Mouse (Mus musculus) Muller cell, postnatal 12 days (primary cell): ENCODE data around the gene Olfr71.

ENCODE experiments used
- DNase-seq: peaks from one replicate; pipeline ENCODE4 v3.0.0-alpha.2; 2015; ENCODE audit errors: inconsistent ontology term

The Olfr71 gene

DNA sequence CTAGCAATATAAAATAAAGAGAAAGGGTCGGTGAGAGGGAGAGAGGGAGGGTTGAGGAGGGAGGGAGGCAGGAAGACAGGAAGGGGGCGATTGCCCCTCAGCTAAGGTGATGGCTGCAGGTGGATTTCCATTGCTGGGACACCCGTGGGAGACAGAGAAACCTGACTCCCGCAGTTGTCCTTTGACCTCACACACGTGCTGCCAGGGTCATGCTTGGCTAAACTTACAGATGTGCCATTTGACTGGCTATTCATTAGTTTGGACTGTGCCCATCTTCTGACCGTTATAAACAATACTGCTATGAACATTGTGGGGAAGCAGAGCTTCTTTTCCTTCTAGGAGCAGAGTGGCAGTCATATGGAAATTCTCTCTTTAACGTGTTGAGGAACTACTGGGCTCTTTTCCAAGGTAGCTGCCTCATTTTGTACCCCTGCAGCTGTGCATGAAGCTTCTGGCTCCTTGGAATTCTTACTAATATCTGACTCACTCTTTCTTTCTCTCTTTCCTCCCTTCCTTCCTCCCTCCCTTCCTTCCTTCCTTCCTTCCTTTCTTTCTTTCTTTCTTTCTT lies 3.7 kb upstream of the Olfr71 start:
- no peak for DNase-seq

DNA sequence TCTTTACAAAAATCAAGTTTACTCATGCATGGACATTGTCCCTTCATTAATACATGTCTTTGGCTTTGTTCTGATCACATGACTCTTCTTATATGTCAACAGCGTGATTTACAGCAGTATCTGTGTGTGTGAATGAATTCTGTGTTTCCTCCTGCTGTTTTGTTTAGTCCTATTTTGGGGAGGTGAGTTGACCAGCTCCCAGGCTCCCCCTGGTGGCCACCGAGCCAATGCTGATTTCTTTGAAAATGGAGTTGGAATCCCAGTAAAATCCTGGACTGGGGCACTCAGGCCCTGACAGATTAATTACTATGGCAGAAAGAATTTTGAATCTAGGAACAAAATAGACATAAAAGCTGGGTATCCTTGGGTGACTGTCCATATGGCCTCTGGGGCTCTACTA lies 1.8 kb upstream of the Olfr71 start:
- peak; percentile 80 for DNase-seq

DNA sequence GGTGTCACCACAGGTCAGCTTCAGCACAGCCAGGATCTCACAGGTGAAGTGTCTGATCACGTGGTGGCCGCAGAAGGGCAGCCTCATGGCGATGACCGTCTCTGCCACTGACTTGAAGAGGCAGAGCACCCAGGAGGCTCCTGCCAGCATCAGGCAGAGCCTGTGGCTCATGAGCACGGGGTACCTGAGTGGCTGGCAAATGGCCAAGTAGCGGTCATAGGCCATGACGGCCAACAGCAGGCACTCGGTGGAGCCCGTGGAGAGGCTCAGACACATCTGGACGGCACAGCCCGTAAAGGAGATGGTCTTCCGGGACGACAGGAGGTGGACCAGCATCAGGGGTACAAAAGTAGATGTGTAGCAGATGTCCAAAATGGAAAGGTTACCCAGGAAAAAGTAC lies 4.1 kb downstream of the Olfr71 start:
- no peak for DNase-seq

DNA sequence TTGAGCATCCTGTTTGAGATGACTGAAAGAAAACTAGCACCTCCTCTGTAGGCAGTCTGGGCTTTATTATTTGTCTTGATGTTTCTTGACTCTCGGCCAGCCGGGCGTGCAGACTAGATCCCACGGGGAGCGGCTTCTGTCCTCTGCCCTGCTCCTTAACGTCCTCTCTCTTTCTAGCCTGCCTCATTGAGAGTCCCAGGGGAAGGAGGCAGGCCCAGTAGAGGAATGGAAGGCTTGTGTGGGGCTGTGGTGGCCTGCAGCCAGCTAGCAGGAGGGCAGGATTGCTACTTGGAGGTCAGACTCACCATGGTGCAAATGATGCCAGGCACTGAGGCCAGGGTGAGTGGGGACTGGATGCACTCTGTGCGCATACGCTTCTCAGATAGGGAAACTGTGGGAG lies 6.2 kb downstream of the Olfr71 start:
- no peak for DNase-seq

DNA sequence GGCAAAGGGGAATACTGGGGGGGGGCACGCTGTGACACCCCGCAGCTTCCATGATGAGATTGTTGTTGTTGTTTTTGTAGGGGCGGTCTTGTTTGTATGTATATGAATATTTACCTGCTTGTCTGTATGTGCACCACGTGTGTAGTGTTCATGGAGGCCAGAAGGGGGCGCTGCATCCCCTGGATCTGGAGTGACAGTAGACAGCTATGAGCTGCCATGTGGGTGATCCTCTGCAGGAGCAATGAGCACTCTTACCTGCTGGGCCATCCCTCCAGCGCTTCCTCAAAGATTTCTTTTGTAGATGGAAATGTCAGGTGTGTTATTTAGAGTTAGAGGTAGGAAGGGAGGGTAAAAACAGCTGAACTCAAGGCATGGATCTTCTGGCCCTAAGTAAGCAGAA lies 6.6 kb downstream of the Olfr71 start:
- DNase-seq, result no peak

DNA sequence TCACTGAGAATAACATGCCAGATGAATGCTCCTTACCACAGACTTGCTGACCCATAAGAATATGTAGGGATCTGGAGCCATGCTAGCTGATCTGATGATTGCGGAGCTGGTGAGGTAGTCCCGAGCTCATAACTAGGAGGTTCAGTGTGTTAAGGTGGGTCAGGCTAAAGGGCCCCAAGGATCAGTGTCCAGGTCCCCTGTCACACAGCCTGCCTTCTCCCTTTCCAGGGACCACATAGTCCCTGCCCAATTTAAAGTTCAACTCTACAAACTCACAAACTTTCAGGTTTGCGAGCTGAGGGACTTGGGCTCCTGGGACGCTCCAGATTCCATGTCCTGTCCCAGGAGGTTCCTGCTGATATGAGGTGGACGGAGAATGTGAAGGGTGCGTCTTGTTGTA lies 9.3 kb downstream of the Olfr71 start, which contains the start of gene Olfr70:
Gene Olfr70, minus strand, starts transcription at position 101 of the 400 bp plus-strand sequence.
- no peak for DNase-seq

DNA sequence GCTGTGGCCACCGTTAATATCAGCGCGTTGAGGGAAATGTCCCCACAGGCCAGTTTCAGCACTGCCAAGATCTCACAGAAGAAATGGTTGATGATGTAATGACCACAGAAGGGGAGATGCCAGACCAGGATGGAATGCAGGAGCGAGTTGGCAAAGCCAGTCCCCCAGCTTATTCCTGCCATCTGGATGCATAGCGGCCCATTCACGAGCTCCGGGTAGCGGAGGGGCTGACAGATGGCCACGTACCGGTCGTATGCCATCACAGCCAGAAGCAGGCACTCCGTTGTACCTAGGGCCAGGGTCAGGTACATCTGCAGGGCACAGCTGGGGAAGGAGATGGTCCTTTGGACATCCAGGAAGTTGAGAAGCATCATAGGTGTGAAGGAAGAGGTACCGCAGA lies 13.5 kb downstream of the Olfr71 start:
- peak; percentile 51 for DNase-seq

DNA sequence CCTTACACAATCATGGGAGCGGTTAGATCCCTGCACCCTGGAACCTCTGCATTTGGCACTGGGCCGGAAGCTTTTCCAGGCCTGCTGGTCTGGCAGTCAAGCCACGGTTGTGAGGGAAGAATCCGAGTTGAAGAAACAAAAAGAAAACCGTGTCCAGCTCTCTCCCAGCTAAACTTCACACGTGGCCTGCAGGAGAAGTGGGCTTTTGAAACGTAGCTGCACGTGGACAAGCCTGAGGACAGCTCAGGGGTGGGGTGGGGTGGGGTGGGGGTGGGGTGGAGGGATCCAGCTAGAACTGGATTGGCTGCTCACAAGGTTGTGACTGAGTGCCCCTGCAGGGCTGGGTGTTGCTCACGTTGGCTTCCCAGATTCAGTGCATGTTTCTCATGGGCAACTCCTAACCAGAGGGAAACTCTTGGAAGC lies 14.8 kb downstream of the Olfr71 start:
- DNase-seq, result peak; percentile 11

DNA sequence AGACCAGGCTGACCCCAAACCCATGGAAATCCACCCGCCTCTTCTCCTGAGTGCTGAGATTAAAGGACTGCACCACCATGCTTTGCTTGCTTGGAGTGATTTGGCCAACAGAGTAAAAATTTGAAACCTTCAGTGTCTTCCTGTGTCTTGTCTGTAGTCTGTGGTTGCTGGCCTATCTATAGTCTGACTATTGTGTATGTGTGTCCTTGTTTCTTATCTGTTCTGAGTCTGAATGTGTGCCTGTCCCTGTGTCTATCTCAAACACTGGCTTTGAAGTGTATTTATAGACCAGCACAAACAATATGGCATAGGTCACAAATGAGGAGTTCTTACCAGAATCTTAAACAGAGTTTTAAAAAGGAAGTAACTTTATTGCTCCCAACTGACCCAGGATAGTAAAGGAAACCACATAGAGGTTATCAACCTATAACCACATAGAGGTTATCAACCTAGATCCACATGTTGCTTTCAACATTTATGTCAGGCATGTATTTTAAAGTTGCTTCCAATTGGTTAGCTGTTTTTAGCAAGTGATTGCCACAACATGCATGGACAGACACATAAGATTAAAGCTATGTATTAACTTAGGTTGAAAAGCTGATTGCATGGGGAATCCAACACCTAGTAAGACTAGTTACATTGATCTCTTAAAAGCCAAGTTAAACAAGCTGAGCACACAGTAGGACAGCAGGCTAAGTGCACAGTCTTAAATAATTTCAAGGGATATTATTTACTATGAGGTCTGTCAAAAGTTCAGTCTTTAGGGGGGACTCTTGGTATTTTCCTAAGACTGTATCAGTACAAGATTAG lies 15.4 kb downstream of the Olfr71 start:
- DNase-seq, result no peak

DNA sequence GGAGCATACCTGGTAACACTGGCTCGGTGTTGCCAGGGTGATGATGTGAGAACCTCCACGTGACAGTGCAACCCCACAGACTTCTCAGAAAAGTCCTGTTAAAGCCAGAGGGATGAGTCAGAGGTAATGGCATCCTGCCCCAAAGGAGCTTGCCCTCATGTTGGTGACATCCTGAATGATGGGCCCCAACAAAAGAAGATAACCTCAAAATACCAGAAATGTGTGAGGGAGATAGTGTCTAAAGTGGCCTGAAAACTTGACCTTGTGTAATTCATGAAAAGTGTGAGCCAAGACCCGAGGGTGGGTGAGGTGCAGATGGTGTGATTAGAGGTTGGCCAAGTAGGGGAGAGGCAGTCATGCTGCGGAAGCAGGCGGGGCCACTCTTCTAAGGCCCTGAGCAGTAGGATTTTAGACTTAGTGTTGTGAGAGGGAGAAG lies 16.2 kb downstream of the Olfr71 start:
- peak; percentile 58 for DNase-seq

DNA sequence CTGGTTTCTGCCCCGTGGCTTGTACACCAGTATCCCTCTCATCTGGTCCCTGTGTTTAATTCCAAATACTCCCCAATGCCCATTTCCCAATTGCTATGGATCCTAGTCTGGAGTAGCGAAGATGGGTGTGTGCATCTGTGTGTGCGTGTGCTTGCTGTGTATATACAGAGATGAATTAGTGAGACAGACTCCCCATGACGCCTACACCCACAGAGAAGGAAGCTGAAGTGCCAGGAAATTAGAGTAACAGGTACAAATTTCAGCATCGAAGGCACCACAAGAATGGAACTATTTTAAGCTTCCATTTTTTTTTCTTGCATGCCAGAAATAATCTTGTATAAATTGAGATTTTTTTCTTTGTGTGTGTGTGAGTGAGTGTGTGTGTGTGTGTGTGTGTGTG lies 19.0 kb downstream of the Olfr71 start:
- no peak for DNase-seq

DNA sequence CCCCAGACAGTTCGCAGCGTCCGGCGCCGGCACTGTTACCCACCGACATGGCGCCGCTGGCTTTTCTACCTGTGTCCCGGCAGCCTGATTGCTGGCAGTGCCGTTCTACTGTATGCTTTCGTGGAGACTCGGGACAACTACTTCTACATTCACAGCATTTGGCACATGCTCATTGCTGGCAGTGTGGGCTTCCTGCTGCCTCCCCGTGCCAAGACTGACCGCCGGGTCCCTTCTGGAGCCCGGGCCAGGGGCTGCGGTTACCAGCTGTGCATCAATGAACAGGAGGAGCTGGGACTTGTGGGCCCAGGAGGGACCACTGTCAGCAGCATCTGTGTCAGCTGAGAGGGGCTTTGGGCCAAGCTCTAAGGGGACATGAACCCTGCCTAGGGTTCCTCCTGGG lies 20.0 kb downstream of the Olfr71 start:
- DNase-seq, result no peak

DNA sequence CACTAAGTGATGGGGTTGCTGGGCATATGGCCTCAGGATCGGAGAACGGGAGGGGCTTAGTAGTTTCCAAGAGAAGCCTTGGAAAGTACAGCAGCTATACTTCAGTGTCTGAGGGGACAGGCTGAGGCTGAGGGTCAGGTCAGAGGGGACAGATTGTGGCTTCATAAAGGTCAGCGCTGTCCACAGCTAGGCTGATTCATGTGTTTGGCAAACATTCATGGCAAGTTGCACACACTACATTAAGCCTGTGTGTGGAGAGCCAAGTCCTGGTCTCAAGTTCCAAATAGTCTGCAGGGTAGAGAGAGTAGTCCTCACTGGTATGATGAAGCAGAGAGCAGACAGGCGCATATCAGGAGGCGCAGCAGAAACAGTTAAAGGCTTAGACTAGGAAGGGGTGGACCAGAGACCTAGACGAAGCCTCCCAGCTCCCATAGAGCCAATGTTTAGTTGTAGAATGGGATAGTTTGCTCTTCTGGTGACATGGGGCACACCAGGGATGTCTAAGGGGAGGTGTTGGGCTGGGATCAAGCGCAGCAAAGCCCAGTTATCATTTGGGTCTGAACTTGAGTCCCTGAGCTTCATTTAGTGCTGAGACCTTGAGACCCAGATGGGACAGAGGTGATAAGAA lies 30.5 kb downstream of the Olfr71 start:
- no peak for DNase-seq

DNA sequence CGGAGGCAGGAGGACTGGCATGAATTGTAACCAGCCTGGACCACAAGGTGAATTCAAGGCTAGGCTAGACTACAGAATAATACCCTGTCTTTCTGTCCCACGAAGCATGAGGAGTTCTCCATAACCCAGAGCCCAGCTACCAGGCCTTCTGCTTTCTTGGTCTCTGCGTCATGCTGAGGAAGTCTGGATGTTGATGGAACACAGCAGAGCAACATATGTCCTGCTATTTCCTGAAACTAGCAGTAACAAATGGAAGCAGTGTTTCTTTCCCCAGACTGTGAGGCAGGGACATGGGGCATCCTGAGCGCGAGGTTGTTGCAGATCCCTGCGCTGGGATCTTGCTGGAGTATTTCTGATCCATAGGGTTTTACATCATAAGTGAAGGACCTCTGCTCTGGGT lies 31.5 kb downstream of the Olfr71 start:
- DNase-seq, result no peak

DNA sequence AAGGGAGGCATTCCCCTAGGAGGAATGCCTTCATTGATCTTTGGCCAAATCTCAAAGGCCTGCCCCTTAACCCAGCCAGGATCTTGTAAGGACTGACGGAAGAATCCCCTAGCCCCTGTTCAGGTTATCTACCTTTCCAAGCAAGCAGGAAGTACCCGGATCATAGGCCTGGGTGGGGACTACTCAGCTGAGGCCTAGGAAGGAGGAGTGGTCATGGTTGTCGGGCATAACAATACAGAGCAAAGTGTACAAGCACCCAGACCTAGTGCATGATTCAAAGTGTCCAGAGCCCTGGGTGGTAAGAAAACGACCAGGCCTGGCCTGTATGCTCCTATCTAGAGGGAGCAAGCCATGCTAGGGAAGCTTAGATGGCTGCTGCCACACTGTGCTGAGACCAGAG lies 34.4 kb downstream of the Olfr71 start:
- DNase-seq, result no peak

DNA sequence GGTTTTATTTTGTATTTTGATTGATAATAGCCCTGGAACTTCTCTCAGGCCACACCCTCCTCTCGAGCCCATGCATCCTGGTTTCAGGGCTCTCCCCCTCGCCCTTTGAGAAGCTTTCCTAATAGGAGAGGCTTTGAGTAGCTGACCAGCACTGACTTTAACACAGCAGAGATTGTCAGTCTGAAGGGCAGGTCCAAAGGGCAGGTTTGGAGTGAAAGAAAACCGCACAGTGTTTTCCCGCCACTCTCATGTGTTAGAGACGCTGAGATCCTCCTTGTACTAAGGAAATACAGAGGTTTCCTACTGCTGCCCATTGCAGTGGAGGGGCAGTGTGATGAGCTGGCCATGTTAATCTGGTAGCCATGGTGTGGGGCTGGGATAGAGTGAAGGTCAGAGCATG lies 35.1 kb downstream of the Olfr71 start:
- no peak for DNase-seq

DNA sequence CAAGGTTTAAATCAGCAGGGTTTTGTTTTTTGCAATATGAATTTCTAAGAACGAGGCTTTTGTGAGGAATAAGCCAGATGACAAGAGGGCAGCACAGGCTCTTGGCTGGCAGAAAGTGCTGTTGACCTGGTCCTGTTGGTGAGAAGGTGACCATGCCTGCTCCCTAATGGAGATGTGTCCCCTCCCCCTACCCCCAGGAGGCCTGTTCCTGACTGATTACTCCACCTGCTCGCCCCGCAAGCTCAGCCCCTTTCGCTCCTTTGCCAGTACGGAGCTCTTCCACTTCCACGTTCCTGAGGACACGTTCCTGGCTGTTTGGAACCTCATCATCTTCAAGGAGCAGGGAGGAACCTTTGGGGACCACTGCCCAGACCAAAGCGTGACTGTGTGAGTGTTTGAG lies 36.4 kb downstream of the Olfr71 start:
- DNase-seq, result no peak

DNA sequence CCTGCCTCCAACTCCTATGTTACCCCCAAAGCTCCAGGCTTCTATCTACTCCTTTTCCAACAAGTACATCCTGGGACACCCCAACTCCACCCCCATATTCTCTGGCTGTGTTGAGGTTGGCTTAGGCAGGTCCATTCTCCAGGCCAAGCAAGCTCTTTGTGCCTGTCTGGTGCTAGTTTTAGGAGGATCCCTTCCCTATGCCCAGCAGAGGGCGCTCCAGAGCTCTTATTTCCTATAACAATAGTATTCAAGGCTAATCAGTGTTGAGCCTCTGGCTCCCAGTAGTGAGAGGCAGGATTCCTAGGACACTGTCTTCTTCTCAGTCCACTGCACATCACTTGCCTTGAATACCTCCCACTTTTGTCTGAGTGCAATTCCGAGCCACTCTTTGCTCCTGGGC lies 38.0 kb downstream of the Olfr71 start:
- DNase-seq, result peak; percentile 81

DNA sequence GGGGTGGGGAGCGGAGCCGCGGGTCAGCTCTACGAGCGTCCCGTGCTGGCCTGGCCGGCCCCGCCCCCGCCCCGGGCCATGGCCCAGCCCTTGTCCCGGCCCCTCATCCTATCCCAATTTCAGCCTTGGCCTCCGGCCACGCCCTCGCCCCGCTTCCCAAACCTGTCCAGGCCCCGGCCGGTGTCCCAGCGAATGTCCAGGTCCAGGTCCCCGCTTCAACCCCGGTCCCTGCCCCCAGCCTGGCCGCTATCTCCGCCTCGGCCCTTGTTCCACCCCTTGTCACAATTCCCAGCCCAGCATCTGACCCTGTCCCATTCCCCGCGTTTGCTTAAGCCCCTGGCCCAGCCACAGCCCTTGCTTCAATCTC lies 40.6 kb downstream of the Olfr71 start:
- peak; percentile 88 for DNase-seq

DNA sequence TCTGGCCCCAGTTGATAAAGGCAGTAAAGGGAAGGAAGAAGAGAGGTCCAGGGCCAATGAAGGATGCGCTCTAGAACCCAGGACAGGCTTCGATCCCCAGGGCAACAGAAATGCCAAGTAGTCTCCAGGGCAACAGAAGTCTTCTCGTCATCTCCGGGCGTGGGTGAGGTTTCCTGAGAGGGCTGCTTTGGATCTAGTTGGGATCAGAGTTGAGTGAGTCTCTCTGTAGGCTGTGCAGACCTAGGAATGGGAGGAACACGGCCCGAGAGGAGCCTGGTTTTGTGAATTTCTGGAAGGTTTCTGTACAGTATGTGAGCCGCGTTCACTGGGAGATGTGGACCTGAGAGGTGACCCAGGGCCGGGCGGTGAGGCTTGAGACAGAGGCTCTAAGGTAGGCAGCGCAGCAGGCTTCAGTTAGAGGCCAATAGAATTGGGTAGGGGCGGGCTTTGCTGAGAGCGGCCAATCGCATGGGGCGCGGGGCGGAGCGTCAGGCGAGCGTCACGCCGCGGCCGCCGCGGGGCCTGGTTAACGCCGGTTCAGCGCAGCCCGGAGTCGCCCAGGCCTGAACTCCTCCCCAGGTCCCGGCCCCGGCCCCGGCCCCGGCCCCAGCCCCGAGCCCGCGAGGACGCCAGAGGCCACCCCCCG lies 41.1 kb downstream of the Olfr71 start, which contains the start of the genes Tmem8b and Fam221b:
Gene Tmem8b, plus strand, starts transcription at position 190 of the 646 bp plus-strand sequence.
Gene Fam221b, minus strand, starts transcription at position 364 of the 646 bp plus-strand sequence.
- peak; percentile 92 for DNase-seq

DNA sequence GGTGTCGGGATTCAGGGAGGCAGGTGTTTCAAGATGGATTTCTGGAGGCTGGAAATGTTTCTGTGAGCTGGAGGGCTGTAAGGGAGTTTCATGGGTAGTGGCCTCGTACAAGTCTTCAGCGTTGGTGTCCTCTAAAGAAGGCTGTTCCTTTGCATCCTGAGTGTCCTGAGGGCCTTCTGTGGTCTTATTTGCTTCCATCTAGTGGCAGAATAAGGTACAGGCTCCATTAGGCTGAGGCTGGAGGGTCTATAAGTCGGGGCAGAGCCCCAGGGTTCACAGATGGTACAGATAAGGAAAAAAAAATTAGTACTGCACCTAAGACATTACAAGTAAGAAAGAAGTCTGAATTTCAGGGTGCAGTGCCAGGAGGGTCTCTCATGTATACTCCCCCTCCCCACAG lies 43.6 kb downstream of the Olfr71 start:
- no peak for DNase-seq

DNA sequence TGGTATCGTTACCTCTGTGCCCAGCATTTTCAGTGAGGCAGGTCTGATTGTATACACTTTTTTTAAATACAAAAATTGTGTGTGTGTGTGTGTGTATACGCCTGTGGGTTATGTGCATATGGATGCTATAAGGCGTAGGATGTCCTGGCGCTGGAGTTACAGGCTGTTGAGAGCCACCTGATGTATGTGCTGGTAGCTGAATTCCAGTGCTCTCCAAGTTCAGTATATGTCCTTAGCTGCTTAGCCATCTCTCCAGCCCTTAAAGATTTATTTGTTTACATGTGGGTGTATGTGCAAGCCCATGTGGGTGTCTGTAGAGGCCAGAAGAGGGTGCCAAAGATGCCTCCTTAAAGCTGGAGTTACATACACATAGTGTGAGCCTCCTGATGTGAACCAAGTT lies 52.9 kb downstream of the Olfr71 start:
- DNase-seq, result peak; percentile 6
